Mouse (Mus musculus): ENCODE measurements around the gene Stk35.
"Not testable (repeated sequence)": the region's sequence is repeated elsewhere in the genome, so short reads cannot be mapped to it uniquely, and the experiment has no call there.

The Stk35 gene

GRCm38 (mm10) chr2:129834221-129834620 lies 33.9 kb downstream of the Stk35 start:
- in situ Hi-C loops (cut with MboI; ENCODE audit: low sequenced_read_pairs), result no loop called here

GRCm38 (mm10) chr2:129834881-129835280 lies 34.6 kb downstream of the Stk35 start:
- in situ Hi-C loops (cut with MboI; ENCODE audit: low sequenced_read_pairs), result no loop called here

GRCm38 (mm10) chr2:129836921-129837320 lies 36.6 kb downstream of the Stk35 start:
- in situ Hi-C loops (cut with MboI; ENCODE audit: low sequenced_read_pairs), result no loop called here

- in situ Hi-C loops (cut with MboI; ENCODE audit: low sequenced_read_pairs), result no loop called here
Observed at GRCm38 (mm10) chr2:129838321-129838720, 38.0 kb downstream of the Stk35 start.

- in situ Hi-C loops (cut with MboI; ENCODE audit: low sequenced_read_pairs), result no loop called here
Observed at GRCm38 (mm10) chr2:129845826-129846225, 45.5 kb downstream of the Stk35 start.

- in situ Hi-C loops (cut with MboI; ENCODE audit: low sequenced_read_pairs), result no loop called here
Observed at GRCm38 (mm10) chr2:129846501-129846900, 46.2 kb downstream of the Stk35 start.

GRCm38 (mm10) chr2:129849078-129849477 lies 48.8 kb downstream of the Stk35 start:
- in situ Hi-C loops (cut with MboI; ENCODE audit: low sequenced_read_pairs), result not testable (repeated sequence)

GRCm38 (mm10) chr2:129851512-129851911 lies 51.2 kb downstream of the Stk35 start:
- in situ Hi-C loops (cut with MboI; ENCODE audit: low sequenced_read_pairs), result no loop called here

GRCm38 (mm10) chr2:129863256-129863655 lies 62.9 kb downstream of the Stk35 start:
- in situ Hi-C loops (cut with MboI; ENCODE audit: low sequenced_read_pairs), result no loop called here

GRCm38 (mm10) chr2:129864958-129865357 lies 64.6 kb downstream of the Stk35 start:
- in situ Hi-C loops (cut with MboI; ENCODE audit: low sequenced_read_pairs), result no loop called here

GRCm38 (mm10) chr2:129869151-129869550 lies 68.8 kb downstream of the Stk35 start:
- in situ Hi-C loops (cut with MboI; ENCODE audit: low sequenced_read_pairs), result no loop called here

- in situ Hi-C loops (cut with MboI; ENCODE audit: low sequenced_read_pairs), result loop anchor here (10.0 kb wide), 1 partner anchor 196 kb away; no protein-coding TSS in a partner anchor
Observed at GRCm38 (mm10) chr2:129871246-129871645, 70.9 kb downstream of the Stk35 start.

- in situ Hi-C loops (cut with MboI; ENCODE audit: low sequenced_read_pairs), result loop anchor here (10.0 kb wide), 1 partner anchor 197 kb away; no protein-coding TSS in a partner anchor
Observed at GRCm38 (mm10) chr2:129872071-129872470, 71.8 kb downstream of the Stk35 start.

GRCm38 (mm10) chr2:129873489-129873888 lies 73.2 kb downstream of the Stk35 start:
- in situ Hi-C loops (cut with MboI; ENCODE audit: low sequenced_read_pairs), result loop anchor here (10.0 kb wide), 1 partner anchor 199 kb away; no protein-coding TSS in a partner anchor

- in situ Hi-C loops (cut with MboI; ENCODE audit: low sequenced_read_pairs), result loop anchor here (10.0 kb wide), 1 partner anchor 199 kb away; no protein-coding TSS in a partner anchor
Observed at GRCm38 (mm10) chr2:129874084-129874483, 73.8 kb downstream of the Stk35 start.

GRCm38 (mm10) chr2:129874509-129875095 lies 74.3 kb downstream of the Stk35 start:
- in situ Hi-C loops (cut with MboI; ENCODE audit: low sequenced_read_pairs), result loop anchor here (10.0 kb wide), 1 partner anchor 200 kb away; no protein-coding TSS in a partner anchor

GRCm38 (mm10) chr2:129876935-129877334 lies 76.6 kb downstream of the Stk35 start:
- in situ Hi-C loops (cut with MboI; ENCODE audit: low sequenced_read_pairs), result loop anchor here (10.0 kb wide), 1 partner anchor 202 kb away; no protein-coding TSS in a partner anchor

- in situ Hi-C loops (cut with MboI; ENCODE audit: low sequenced_read_pairs), result loop anchor here (10.0 kb wide), 1 partner anchor 205 kb away; no protein-coding TSS in a partner anchor
Observed at GRCm38 (mm10) chr2:129879817-129880216, 79.5 kb downstream of the Stk35 start.

- in situ Hi-C loops (cut with MboI; ENCODE audit: low sequenced_read_pairs), result no loop called here
Observed at GRCm38 (mm10) chr2:129880226-129880625, 79.9 kb downstream of the Stk35 start.

- in situ Hi-C loops (cut with MboI; ENCODE audit: low sequenced_read_pairs), result no loop called here
Observed at GRCm38 (mm10) chr2:129881886-129882285, 81.6 kb downstream of the Stk35 start.

All from CH12F3 (cell line).